Mouse (Mus musculus) heart, adult 9 months (tissue): ENCODE data around the gene Ankrd33.
"Not testable (repeated sequence)": the region's sequence is repeated elsewhere in the genome, so short reads cannot be mapped to it uniquely, and the experiment has no call there.

ENCODE experiments used
- DNase-seq, 2 experiments: peaks; one replicate each; pipeline ENCODE4 v3.0.0; 2022; ENCODE audit warnings: low spot score in 2 of 2

Ankrd33 gene

GRCm38 (mm10) chr15:101086956-101087355 lies 28.6 kb upstream of the Ankrd33 start:
- DNase-seq, result no peak

DNA sequence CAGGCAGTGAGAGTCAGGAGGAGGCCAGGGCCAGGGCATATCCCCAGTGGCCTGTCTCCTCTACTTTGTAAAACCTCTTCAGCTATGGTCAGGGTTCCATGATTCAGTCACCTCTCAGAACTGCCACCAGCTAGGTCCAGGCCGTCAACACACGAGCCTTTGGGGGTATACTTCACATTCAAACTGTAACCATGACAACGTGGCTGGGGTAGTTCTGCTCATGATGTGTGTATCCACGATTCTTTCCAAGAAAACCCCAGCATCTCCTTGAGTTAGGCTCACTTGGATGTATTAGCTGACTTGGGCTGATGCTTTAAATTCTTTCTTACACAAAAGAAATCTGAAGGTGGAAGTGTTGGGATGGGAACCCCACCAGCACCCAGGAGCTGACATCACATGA lies 27.3 kb upstream of the Ankrd33 start:
- no peak for DNase-seq

DNA sequence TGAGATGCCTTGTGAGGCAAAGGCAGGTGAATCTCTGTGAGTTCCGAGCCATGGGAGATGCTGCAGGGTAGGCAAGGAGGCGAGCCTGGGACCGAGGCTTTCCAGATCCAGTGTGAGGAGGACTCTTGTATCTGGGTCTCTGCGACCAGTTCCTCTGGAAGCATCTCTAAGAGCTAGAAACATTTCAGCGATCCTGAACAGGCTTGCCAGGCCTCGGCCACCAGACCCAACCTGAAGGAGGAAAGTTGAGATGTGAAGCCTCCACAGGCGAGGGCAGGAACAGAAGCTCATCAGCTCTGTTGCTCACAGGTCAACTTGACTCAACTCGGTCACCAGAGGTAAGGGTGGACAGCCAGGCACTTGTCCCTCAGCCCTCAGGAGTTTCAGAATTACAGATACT lies 24.0 kb upstream of the Ankrd33 start:
- no peak for DNase-seq

DNA sequence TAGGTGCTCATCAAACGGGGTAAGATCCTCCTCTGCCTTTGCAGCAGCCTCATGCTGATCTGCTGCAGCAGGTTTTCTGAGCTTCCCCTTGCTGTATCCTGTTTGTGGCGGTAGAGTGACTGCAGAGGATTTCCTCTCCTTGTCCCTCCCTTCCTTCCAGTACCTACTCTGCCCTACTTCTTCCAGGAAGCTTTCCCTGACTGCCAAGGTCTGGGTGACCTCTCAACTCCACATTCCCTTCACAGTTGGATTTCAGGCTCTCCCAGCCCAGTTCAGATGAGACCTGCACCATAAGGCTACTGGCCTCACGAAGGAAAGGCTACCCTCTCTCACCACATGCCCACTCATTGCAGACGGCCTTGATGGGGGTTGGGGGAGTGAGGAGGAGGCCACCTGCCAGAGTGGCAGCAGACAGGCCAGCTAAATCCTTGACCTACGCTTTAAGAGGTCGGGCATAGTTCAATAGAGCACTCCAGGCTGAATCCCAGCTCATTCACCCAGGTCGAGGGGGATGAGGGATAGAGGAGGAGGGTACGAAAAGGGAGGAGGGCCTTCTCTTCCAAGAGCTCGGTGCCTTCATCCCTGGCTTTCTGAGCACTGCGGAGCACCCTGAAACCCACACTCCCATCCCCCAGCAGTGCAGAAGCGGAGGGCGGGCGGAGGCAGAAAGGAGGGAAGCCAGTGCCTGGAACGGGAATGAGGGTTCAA lies 23.3 kb upstream of the Ankrd33 start:
- DNase-seq, result no peak

GRCm38 (mm10) chr15:101092829-101093648 lies 22.5 kb upstream of the Ankrd33 start:
- DNase-seq, result peak; percentile 35 to 47

DNA sequence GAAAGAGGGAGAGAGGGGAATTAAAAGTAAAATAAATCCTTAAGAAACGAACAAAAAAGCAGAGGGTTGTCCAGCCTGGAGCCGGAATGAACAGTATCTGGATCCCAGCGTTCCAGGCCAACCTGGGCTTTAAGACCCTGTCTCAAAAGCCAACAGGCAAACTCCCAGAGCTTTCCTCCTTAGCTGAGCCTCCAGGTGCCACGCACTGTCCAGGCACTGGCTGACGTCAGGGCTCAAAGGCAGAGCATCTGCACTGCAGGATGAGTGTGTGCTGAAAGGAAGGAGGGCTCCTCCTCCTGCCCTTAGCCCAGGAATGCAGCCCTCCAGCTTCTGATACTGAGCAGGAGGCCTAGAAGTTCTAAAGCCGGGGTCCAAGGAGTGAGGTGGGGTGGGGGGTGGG lies 21.6 kb upstream of the Ankrd33 start:
- no peak for DNase-seq

GRCm38 (mm10) chr15:101094979-101095378 lies 20.6 kb upstream of the Ankrd33 start:
- no peak for DNase-seq

GRCm38 (mm10) chr15:101095392-101095791 lies 20.2 kb upstream of the Ankrd33 start:
- no peak for DNase-seq

GRCm38 (mm10) chr15:101097985-101098651 lies 17.4 kb upstream of the Ankrd33 start:
- no peak for DNase-seq

GRCm38 (mm10) chr15:101100996-101101395 lies 14.6 kb upstream of the Ankrd33 start:
- DNase-seq, result no peak

- DNase-seq, result no peak
Observed at GRCm38 (mm10) chr15:101103605-101104304, 11.8 kb upstream of the Ankrd33 start.

DNA sequence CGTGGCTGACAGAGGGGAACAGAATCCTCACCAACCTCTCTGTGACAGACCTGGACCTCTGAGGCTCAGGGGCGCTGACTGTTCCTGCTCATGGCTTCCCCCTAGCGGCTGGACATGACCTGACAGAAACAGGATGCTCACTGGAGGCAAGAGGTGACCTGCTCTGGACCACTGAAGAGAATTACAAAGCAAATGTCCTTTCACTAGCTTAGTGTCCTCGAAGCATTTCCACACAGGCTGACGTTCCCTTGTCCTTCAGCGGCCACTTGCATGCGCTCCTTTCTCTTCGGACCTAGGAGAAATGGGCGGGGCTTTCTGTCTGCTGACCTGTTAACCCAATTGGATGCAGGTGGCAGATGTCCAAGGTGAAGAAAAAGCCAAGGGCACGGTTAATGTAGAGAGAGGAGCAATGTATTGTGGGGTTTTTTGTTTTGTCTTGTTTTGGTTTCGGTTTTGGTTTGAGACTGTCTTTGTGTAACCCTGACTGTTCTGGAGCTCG lies 10.0 kb upstream of the Ankrd33 start:
- DNase-seq, result peak; percentile 73 to 79

GRCm38 (mm10) chr15:101106011-101106410 lies 9.5 kb upstream of the Ankrd33 start:
- DNase-seq, result no peak

DNA sequence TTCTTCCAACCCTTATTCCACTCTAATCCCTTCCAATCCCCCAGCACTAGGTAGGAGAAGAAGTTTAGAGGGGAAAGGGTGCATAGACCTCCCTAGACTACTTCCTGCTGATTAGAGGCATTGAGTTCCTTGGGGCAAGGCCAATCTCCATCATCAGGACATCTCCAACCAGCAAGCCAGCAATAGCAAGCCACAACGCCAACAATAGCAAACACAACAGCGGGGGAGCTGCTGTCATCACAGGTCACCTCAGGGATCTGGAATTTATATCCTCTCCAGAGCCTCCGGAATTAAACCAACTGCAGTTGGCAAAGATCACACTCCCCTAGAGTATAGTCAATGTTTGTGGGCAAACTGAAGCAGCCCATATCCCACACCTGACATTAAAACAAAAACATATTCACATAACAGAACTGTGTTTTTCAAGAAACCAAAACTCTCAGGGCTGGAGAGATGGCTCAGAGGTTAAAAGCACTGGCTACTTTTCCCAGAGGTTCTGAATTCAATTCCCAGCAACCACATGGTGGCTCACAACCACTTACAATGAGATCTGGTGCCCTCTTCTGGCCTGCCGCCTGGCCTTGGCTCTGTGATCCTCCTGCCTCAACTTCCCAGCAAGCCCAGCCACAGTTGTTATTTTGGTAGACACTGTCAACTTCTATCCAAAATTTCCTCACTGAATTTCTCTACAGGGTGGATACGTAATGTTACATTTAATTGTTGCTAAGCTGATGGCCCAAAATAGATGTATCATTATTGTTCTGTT lies 7.5 kb upstream of the Ankrd33 start:
- DNase-seq, result no peak

- DNase-seq, result peak; percentile 78 to 79
Observed at GRCm38 (mm10) chr15:101113176-101113575, 2.4 kb upstream of the Ankrd33 start.

DNA sequence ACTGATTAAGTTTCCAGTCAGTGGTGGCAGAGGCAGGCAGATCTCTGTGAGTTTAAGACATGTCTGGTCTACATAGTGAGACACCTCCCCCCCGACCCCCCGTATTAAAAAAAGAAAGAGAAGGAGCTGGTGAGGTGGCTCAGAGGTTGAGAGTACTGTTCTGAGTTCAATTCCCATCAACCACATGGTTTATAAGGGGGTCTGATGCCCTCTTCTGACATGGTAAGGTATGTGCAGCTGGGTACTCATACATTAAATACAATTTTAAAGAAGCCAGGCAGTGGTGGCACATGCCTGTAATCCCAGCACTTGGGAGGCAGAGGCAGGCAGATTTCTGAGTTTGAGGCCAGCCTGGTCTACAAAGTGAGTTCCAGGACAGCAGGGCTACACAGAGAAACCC lies 1.8 kb upstream of the Ankrd33 start:
- DNase-seq, result not testable (repeated sequence)

DNA sequence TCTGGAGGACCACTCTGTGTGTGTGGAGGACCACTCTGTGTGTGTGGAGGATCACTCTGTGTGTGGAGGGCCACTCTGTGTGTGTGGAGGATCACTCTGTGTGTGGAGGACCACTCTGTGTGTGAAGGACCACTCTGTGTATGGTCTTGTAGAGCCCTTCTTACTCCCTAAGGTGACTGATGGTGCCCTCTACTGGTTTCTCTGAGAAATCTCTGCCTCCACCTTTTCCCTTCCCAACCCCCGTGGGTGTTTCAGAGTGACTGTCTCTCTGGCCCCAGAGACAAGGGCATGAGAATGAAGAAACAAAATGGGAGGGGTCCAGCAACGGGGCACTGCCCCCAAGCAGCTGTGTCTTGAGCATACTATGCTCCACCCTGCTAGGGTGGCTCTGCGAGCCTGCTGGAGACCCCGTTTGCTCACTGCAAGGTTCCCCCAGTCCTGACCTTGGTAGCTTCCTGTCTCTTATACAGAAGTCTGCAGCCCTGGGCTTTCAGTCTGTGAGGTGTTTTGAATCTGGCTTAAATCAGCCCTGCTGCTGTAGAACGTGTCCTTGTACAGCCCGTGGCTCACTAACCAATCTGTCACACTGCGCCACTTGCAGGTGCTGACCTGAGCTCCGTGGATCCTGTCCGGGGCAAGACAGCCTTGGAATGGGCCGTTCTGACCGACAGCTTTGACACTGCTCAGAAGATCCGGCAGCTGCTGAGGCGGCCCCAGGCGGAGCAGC lies 3.0 kb downstream of the Ankrd33 start:
- no peak for DNase-seq

GRCm38 (mm10) chr15:101121411-101122289 lies 6.1 kb downstream of the Ankrd33 start:
- no peak for DNase-seq

- no peak for DNase-seq
Observed at GRCm38 (mm10) chr15:101122290-101122589, 6.7 kb downstream of the Ankrd33 start.

GRCm38 (mm10) chr15:101123202-101123601 lies 7.6 kb downstream of the Ankrd33 start:
- peak; percentile 77 to 78 for DNase-seq
